Mouse (Mus musculus) liver, postnatal 0 days (tissue): ENCODE results near the gene Zmat5. TPM values are rescaled to one million over a fixed set of nuclear protein-coding genes. Genes with fewer than 3 reads are reported as not detected.

Experiments used
- ATAC-seq: fragments of 200-750 bp; cut with Nextera tagmentation; 2 replicates; pipeline ENCODE4 v1.8.0; 2017; ENCODE audit warnings: mild to moderate bottlenecking, moderate library complexity
- DNase-seq: peaks from one replicate; pipeline ENCODE4 v3.0.0-alpha.2; 2016
- H3K27ac ChIP-seq: fragments of 300-500 bp; sonication (generic); 2 replicates; pipeline ENCODE4 v1.5.1; 2014; ENCODE audit warnings: antibody characterized with exemption, moderate library complexity, mild to moderate bottlenecking, low read depth
- H3K27me3 ChIP-seq: fragments of 300-500 bp; sonication (generic); 2 replicates; pipeline ENCODE4 v1.6.1; 2014; ENCODE audit warnings: low read length, control low read depth, mixed read lengths; ENCODE audit not compliant: insufficient read depth
- H3K36me3 ChIP-seq: fragments of 300-500 bp; sonication (generic); replicated peaks from 2 replicates; pipeline ENCODE4 v1.6.1; 2014; ENCODE audit warnings: mild to moderate bottlenecking, control low read depth, low read length, moderate library complexity, mixed read lengths; ENCODE audit not compliant: insufficient read depth
- H3K4me1 ChIP-seq: fragments of 300-500 bp; sonication (generic); 2 replicates; pipeline ENCODE4 v1.6.1; 2014; ENCODE audit warnings: antibody characterized with exemption, mild to moderate bottlenecking, control low read depth; ENCODE audit not compliant: insufficient read depth
- H3K4me2 ChIP-seq: fragments of 300-500 bp; sonication (generic); 2 replicates; pipeline ENCODE4 v1.6.1; 2014; ENCODE audit warnings: low read depth, mild to moderate bottlenecking, low read length, moderate library complexity, mixed read lengths
- H3K4me3 ChIP-seq: fragments of 300-500 bp; sonication (generic); 2 replicates; pipeline ENCODE4 v1.5.1; 2014; ENCODE audit warnings: low read depth, low read length
- H3K9ac ChIP-seq: fragments of 300-500 bp; sonication (generic); replicated peaks from 2 replicates; pipeline ENCODE4 v1.6.1; 2014; ENCODE audit warnings: mild to moderate bottlenecking, moderate library complexity
- H3K9me3 ChIP-seq: fragments of 300-500 bp; sonication (generic); 2 replicates; pipeline ENCODE4 v1.6.1; 2016; ENCODE audit warnings: mild to moderate bottlenecking, control low read depth, low read length, mixed read lengths
- CTCF ChIP-seq: sonication (generic); IDR thresholded peaks from 2 replicates; pipeline ENCODE4 v1.5.1; 2016; ENCODE audit warnings: antibody characterized with exemption, low read depth
- EP300 ChIP-seq: IDR thresholded peaks from 2 replicates; pipeline ENCODE4 v1.6.1; 2016; ENCODE audit warnings: antibody characterized with exemption, low read depth, mild to moderate bottlenecking
- WGBS: fragments of 180-500 bp; shearing (Covaris S2); extraction: QIAGEN DNeasy Blood & Tissue Kit; methylation state at CpG from one replicate; pipeline ENCODE4 v1.1.7; 2014; ENCODE audit not compliant: insufficient replicate concordance; 5-methylcytosine and 5-hydroxymethylcytosine counted together
- polyA plus RNA-seq: library from polyadenylated mRNA; unstranded; fragments of >200 nt; fragmentation: Nextera tagmentation; extraction: Ambion mirVana; gene quantifications from 2 replicates; pipeline ENCODE4 v1.2.1, GENCODE M21; 2015

Zmat5 gene
- polyA plus RNA-seq, 1 experiment from 2014 or later: 18.6 TPM

DNA sequence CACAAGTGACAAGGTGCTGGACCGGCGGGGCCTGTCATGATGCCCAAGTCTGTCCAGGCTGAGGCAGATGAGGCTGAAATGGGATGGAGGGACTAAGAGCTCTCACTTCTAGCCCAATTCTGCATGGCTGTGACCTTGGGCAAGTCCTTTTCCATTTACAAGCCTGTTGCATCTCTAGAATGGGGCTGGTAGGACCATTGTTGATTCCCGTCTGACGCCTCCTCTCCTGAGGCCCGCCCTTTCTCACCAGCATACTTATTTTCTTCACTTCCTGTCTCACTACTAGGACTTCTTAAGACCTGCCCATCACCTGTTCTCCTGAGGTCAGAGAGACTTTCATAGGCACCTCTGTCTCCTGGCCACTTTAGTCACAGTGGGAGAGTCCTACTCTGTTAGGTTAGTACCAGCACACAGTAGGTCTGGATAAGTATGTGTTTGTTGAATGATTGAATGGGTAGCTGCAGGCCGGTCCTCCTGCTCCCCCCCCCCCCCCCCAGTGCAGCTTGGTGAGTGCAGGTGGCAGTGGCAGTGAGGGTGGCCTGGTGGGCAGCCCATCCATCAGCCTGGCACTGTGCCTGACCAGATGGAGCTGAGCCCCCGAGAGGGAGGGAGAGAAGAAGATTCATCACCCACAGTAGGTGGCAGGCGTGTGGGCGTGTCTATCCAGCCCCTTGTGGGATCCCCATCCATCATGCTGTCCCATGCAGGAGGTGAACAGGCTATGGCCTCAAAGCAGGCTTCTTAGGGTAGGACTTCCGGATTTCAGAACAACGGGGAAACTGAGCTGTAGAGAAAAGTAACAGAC is 52.7 kb downstream of the Zmat5 start:
- no peak for TF ChIP-seq CTCF
- no peak for TF ChIP-seq EP300
- WGBS: 55% methylated on average over 11 of the region's 11 CpGs

DNA sequence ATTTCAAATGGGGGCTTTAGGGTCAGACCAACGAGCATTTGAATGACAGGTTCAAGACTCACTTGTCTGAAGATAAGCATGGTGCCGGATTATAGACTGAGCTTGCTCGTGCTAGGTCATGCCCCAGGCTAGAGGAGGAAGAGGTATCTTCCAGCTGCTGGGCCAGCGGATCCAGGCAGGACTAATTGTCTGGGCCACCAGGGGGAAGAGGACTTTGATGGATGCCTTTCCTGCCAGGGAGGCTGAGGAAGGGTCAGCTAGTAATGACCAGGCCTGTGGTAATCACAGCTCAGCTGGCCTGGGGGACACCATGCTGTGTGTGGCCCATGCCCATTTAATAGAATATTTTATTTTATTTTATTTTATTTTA is 53.3 kb downstream of the Zmat5 start:
- no peak for TF ChIP-seq EP300
- TF ChIP-seq CTCF: no peak
- 51% methylated on average over 4 of the region's 4 CpGs for WGBS
- H3K27me3 ChIP-seq: peaks cover 5% of the 10 kb centered on the region; the same call in 1 of the 2 replicates
- H3K4me1 ChIP-seq: no peaks in the 10 kb centered on the region
- H3K4me3 ChIP-seq: no peak overlapping the region
- no peak for DNase-seq
- no peaks in the 10 kb centered on the region for H3K36me3 ChIP-seq
- H3K9ac ChIP-seq: no peak overlapping the region
- no peaks in the 10 kb centered on the region; the same call in 1 of the 2 replicates for H3K9me3 ChIP-seq
- no peak for ATAC-seq
- H3K4me2 ChIP-seq: no peak overlapping the region
- no peak overlapping the region for H3K27ac ChIP-seq

More for the DNA sequence above, 52.7 kb downstream of the Zmat5 start:
- H3K36me3 ChIP-seq: no peaks in the 10 kb centered on the region
- H3K9me3 ChIP-seq: no peaks in the 10 kb centered on the region; the same call in 1 of the 2 replicates
- peaks cover 5% of the 10 kb centered on the region; the same call in 1 of the 2 replicates for H3K27me3 ChIP-seq
- no peak for DNase-seq
- H3K4me2 ChIP-seq: no peak overlapping the region
- no peak overlapping the region for H3K9ac ChIP-seq
- ATAC-seq: no peak
- H3K4me1 ChIP-seq: no peaks in the 10 kb centered on the region
- H3K4me3 ChIP-seq: no peak overlapping the region
- no peak overlapping the region for H3K27ac ChIP-seq

DNA sequence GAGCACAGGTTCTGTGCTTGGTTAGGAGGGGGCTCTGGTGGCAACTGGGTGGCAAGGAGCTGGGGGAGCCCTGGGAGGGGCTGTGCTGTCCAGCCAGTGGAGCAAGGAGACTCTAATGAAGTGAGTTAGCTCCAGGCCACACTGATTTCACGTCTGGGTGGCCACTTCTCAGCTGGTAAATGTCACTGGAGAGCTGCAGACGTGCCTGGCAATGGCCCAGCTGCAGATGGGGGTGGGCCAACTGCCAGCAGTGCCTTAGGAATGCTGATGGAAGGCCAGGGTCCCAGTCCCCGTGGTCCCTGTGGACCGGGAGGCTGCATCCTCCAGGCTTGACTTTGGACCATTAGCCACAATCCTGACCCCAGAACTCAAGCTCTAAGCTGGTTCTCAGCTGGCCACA is 56.0 kb downstream of the Zmat5 start:
- no peak for DNase-seq
- 47% methylated on average over 4 of the region's 4 CpGs for WGBS
- Histone ChIP-seq H3K27ac (no peak overlapping the region), H3K27me3 (peaks cover 7% of the 10 kb centered on the region; the same call in 1 of the 2 replicates), H3K4me1 (no peaks in the 10 kb centered on the region), H3K4me3 (no peak overlapping the region), H3K4me2 (no peak overlapping the region), H3K36me3 (no peaks in the 10 kb centered on the region), H3K9ac (no peak overlapping the region), H3K9me3 (no peaks in the 10 kb centered on the region)
- ATAC-seq: no peak
- TF ChIP-seq CTCF (no peak), EP300 (no peak)

DNA sequence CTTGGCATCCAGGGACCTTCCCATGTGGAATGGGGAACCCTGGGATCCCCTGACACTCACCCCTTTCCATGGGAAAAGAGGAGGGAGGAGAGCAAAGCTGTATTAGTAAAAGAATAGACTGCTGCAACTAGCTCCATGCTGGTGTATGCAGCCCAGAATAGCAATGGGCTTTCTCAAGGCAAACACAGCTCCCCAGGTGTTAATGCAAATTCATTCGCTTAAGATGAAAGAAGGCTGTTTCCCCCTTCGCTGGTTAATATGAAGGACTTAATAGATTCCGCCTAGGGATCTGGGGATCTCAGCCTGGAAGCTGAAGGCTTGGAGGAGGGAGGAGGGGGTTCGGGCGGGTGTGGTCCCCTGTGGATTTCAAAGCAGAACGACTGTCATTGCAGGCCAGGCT is 57.5 kb downstream of the Zmat5 start:
- Histone ChIP-seq H3K27me3 (peaks cover 7% of the 10 kb centered on the region; the same call in 1 of the 2 replicates), H3K4me1 (no peaks in the 10 kb centered on the region), H3K27ac (no peak overlapping the region), H3K9me3 (no peaks in the 10 kb centered on the region), H3K4me3 (no peak overlapping the region), H3K9ac (no peak overlapping the region), H3K36me3 (no peaks in the 10 kb centered on the region), H3K4me2 (no peak overlapping the region)
- TF ChIP-seq CTCF (no peak), EP300 (no peak)
- WGBS: 40% methylated on average over 6 of the region's 6 CpGs
- ATAC-seq (no peak), DNase-seq (no peak)

DNA sequence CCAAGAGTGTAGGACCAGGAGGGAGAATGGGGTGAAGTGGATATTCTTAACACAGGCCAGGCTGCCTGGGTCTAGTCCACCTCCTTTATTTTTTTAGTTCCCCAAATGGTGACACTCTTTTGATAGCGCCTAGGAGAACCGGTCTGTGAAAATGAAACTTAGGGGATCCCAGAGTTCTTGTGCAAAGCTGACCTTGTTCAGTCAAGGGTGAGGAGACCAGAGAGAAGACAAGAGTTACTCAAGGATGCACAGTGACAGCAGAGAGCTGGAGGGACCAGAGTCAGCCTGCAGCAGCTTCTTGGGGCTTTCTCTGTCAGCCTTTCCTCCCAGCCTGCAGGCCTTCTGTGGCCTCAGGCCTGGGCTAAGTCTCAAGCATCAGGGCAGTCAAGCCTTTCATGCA is 58.0 kb downstream of the Zmat5 start:
- ATAC-seq: no peak

DNA sequence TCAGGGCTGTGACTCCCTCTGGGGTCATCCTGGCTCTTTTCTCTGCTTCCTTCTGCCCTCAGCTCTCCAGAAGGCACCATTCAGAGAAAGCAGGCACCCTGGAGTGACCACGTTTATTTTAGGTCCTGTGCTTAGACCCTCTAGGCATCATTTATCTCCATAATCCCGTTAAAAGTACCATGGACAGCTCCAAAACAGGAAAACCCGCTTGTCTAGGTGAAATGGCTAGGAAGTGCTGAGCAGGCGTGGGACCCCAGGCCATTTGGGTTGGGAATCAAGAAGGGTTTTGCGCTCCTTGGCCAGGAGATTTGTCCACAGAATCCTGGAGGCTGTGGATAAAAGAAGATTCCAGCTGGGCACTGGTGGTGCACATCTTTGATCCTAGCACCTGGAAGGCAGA is 59.2 kb downstream of the Zmat5 start:
- no peak overlapping the region for H3K4me2 ChIP-seq
- H3K4me1 ChIP-seq: no peaks in the 10 kb centered on the region
- H3K27me3 ChIP-seq: peaks cover 7% of the 10 kb centered on the region; the same call in 1 of the 2 replicates
- no peak overlapping the region for H3K4me3 ChIP-seq
- 14% methylated on average over 5 of the region's 5 CpGs for WGBS
- DNase-seq (no peak), ATAC-seq (no peak)
- no peaks in the 10 kb centered on the region for H3K36me3 ChIP-seq
- no peak overlapping the region for H3K9ac ChIP-seq
- TF ChIP-seq CTCF: no peak
- TF ChIP-seq EP300: no peak
- no peaks in the 10 kb centered on the region for H3K9me3 ChIP-seq
- no peak overlapping the region for H3K27ac ChIP-seq

More for the DNA sequence above, 58.0 kb downstream of the Zmat5 start:
- H3K9me3 ChIP-seq: no peaks in the 10 kb centered on the region
- H3K9ac ChIP-seq: no peak overlapping the region
- no peak overlapping the region for H3K27ac ChIP-seq
- H3K4me1 ChIP-seq: no peaks in the 10 kb centered on the region
- H3K27me3 ChIP-seq: peaks cover 7% of the 10 kb centered on the region; the same call in 1 of the 2 replicates
- no peak overlapping the region for H3K4me2 ChIP-seq
- H3K4me3 ChIP-seq: no peak overlapping the region
- H3K36me3 ChIP-seq: no peaks in the 10 kb centered on the region
- WGBS: 7% methylated on average over 2 of the region's 2 CpGs
- TF ChIP-seq EP300 (no peak), CTCF (no peak)
- DNase-seq: no peak
